Mouse (Mus musculus): ENCODE measurements at regions not wholly inside any gene's neighbourhood (a gene's known extent, or its start where the extent isn't known, plus 50 kb on each side); places are given as distances from the start of the nearest gene placed in this dataset.

GRCm38 (mm10) chr7:71289702-71290101 lies 61.6 kb downstream of the Gm10295 start:
- TF ChIP-seq IRF4 (IDR thresholded peaks at IDR 0.05; ENCODE audit: low read depth, low read length) (no peak), CHD2 (IDR thresholded peaks at IDR 0.05; ENCODE audit: low read length) (no peak), MEF2A (IDR thresholded peaks at IDR 0.05; ENCODE audit: borderline replicate concordance, low read depth, low read length) (no peak), RCOR1 (conservative IDR thresholded peaks at IDR 0.05; ENCODE audit: low read depth, low read length) (no peak), RAD21 (IDR thresholded peaks at IDR 0.05; ENCODE audit: low read depth, low read length) (no peak), MAZ (IDR thresholded peaks at IDR 0.05; ENCODE audit: low read depth, low read length) (no peak), TCF12 (IDR thresholded peaks at IDR 0.05; ENCODE audit: low read depth, low read length) (no peak), JUND (conservative IDR thresholded peaks at IDR 0.05; ENCODE audit: low read depth, low read length) (no peak), HCFC1 (IDR thresholded peaks at IDR 0.05; ENCODE audit: low read depth, low read length) (no peak), KAT2A (IDR thresholded peaks at IDR 0.05; ENCODE audit: insufficient replicate concordance, low read length) (no peak), ZKSCAN1 (IDR thresholded peaks at IDR 0.05; ENCODE audit: borderline replicate concordance, low read depth, low read length) (no peak), ZNF384 (IDR thresholded peaks at IDR 0.05; ENCODE audit: low read depth, low read length) (no peak), BHLHE40 (IDR thresholded peaks at IDR 0.05; ENCODE audit: low read depth, low read length) (no peak)
- Histone ChIP-seq H3K36me3 (replicated peaks in 1 of 2; ENCODE audit: control insufficient read depth in 1 of 2, insufficient read depth in 1 of 2, low read length in 1 of 2) (no peaks in the 10 kb centered on the region), H3K4me3 (replicated peaks in 1 of 3; ENCODE audit: low read depth in 2 of 3, low read length in 2 of 3, poor library complexity in 1 of 3) (no peak overlapping the region), H3K9me3 (replicated peaks; ENCODE audit: low read length) (peaks cover 44% of the 10 kb centered on the region), H3K27ac (ENCODE audit: insufficient read depth, low read depth) (no peak overlapping the region), H3K79me2 (replicated peaks; ENCODE audit: control insufficient read depth, extremely low read depth, insufficient read depth, poor library complexity, severe bottlenecking) (no peaks in the 10 kb centered on the region), H3K9ac (ENCODE audit: insufficient read depth, low read depth) (no peak overlapping the region), H3K27me3 (replicated peaks) (no peaks in the 10 kb centered on the region), H3K4me1 (ENCODE audit: control insufficient read depth in 1 of 2, insufficient read depth in 2 of 2) (no peaks in the 10 kb centered on the region), H3K4me2 (ENCODE audit: insufficient read depth, low read depth, poor library complexity, severe bottlenecking) (no peak overlapping the region)
- dilution Hi-C loops (cut with MboI; ENCODE audit: extremely low pct_ligation_motif_present, extremely low pct_unique_long_range_greater_than_20kb, low sequenced_read_pairs): no loop called here
- in situ Hi-C loops (cut with MboI; ENCODE audit: low pct_ligation_motif_present, low pct_unique_long_range_greater_than_20kb, low sequenced_read_pairs): no loop called here
- no peak for DNase-seq (ENCODE audit: extremely low read depth)

GRCm38 (mm10) chr7:71289266-71289665 lies 62.0 kb downstream of the Gm10295 start:
- dilution Hi-C loops (cut with MboI; ENCODE audit: extremely low pct_ligation_motif_present, extremely low pct_unique_long_range_greater_than_20kb, low sequenced_read_pairs): no loop called here
- Histone ChIP-seq H3K4me1 (ENCODE audit: control insufficient read depth in 1 of 2, insufficient read depth in 2 of 2) (no peaks in the 10 kb centered on the region), H3K27me3 (replicated peaks) (no peaks in the 10 kb centered on the region), H3K27ac (ENCODE audit: insufficient read depth, low read depth) (no peak overlapping the region), H3K9me3 (replicated peaks; ENCODE audit: low read length) (peaks cover 44% of the 10 kb centered on the region), H3K36me3 (replicated peaks in 1 of 2; ENCODE audit: control insufficient read depth in 1 of 2, insufficient read depth in 1 of 2, low read length in 1 of 2) (no peaks in the 10 kb centered on the region), H3K9ac (ENCODE audit: insufficient read depth, low read depth) (no peak overlapping the region), H3K79me2 (replicated peaks; ENCODE audit: control insufficient read depth, extremely low read depth, insufficient read depth, poor library complexity, severe bottlenecking) (no peaks in the 10 kb centered on the region), H3K4me3 (replicated peaks in 1 of 3; ENCODE audit: low read depth in 2 of 3, low read length in 2 of 3, poor library complexity in 1 of 3) (no peak overlapping the region), H3K4me2 (ENCODE audit: insufficient read depth, low read depth, poor library complexity, severe bottlenecking) (no peak overlapping the region)
- in situ Hi-C loops (cut with MboI; ENCODE audit: low pct_ligation_motif_present, low pct_unique_long_range_greater_than_20kb, low sequenced_read_pairs): no loop called here
- no peak for DNase-seq (ENCODE audit: extremely low read depth)
- TF ChIP-seq CHD1 (IDR thresholded peaks at IDR 0.05; ENCODE audit: low read depth, low read length) (no peak), TBP (conservative IDR thresholded peaks at IDR 0.05; ENCODE audit: low read depth, low read length) (no peak), MYC (IDR thresholded peaks at IDR 0.05; ENCODE audit: low read depth, low read length) (no peak), ZKSCAN1 (IDR thresholded peaks at IDR 0.05; ENCODE audit: borderline replicate concordance, low read depth, low read length) (no peak), E2F4 (IDR thresholded peaks at IDR 0.05; ENCODE audit: insufficient replicate concordance, low read depth, low read length) (no peak), ELF1 (IDR thresholded peaks at IDR 0.05; ENCODE audit: low read depth, low read length) (no peak), POLR2A (IDR thresholded peaks at IDR 0.05; ENCODE audit: low read depth, low read length) (no peak), POLR2AphosphoS2 (IDR thresholded peaks at IDR 0.05; ENCODE audit: low read depth, low read length) (no peak)

Measured in CH12.LX (cell line).